Mouse (Mus musculus): ENCODE measurements around the gene Gpr33. TPM values are rescaled to one million over a fixed set of nuclear protein-coding genes. Genes with fewer than 3 reads are reported as not detected.

Gpr33 gene
- total and polyA plus RNA-seq, 2 experiments: not detected

DNA sequence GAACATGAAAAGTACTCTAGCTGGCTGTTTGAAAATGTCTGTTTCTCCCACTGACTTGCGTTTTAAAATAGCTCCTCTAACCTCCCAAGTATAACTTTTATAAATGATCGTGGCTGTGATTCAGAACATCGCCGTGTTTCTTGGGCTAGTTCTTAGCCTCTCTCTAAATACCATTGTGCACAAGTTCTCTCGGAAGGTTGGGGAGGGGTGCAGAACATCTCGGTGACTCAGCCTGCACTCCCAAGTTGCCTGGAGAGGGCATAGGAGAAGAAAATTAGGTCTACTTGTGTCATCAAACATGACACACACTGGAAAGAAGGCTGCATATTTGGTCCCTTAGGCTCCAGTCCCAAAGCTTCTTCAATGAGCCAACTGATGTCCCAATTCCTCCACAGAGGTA is 4.4 kb upstream of the Gpr33 start:
- Histone ChIP-seq H3K27ac (replicated peaks; ENCODE audit: insufficient read depth, low read depth, low read length) (no peak overlapping the region), H3K9ac (ENCODE audit: low read depth, low read length) (no peak overlapping the region), H3K27me3 (ENCODE audit: control insufficient read depth, insufficient read depth, low read length) (no peaks in the 10 kb centered on the region), H3K4me1 (ENCODE audit: control insufficient read depth, insufficient read depth, low read length) (no peaks in the 10 kb centered on the region), H3K79me2 (ENCODE audit: control insufficient read depth, insufficient read depth, low read length) (no peaks in the 10 kb centered on the region), H3K4me3 (ENCODE audit: insufficient read depth, low read depth, low read length) (no peak overlapping the region), H3K36me3 (ENCODE audit: control insufficient read depth, insufficient read depth, low read length) (no peaks in the 10 kb centered on the region)
- no peak for TF ChIP-seq POLR2A (IDR thresholded peaks at IDR 0.05; ENCODE audit: extremely low read depth, insufficient read depth, low read length)
- no peak for TF ChIP-seq CTCF (IDR thresholded peaks at IDR 0.05; ENCODE audit: low read depth, low read length)
- 86% methylated on average over 6 of the region's 6 CpGs for WGBS
- no peak for DNase-seq (ENCODE audit: extremely low read depth, low read depth, low spot score)

DNA sequence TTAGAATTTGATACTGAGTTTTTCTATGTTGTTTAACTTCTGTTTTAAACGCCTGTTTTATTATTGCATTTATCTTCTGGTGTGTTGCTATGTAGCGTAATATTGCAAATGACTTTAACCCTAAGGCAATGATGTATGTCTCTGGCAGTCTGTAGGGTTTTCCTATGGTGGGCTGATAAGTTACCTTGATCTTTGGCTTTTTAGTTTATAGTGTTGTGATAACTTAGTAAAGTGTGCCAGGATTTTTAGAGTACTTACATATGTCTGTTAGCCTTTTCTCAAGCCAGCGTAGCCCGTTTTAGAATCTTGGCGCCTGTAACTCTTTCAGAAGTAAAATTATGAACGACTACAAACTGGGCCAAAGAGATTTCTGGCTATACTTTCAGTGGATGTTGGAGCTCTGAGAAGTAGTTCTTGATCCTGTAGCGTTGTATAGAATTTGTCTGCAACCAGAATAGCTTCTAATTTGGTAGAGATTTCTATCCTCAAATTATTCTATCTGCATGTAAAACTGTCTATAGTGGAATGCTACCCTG is 13.3 kb downstream of the Gpr33 start:
- WGBS: 88% methylated on average over 7 of the region's 7 CpGs
- Histone ChIP-seq H3K4me3 (ENCODE audit: insufficient read depth, low read depth, low read length) (no peak overlapping the region), H3K36me3 (ENCODE audit: control insufficient read depth, insufficient read depth, low read length) (no peaks in the 10 kb centered on the region), H3K27ac (replicated peaks; ENCODE audit: insufficient read depth, low read depth, low read length) (no peak overlapping the region), H3K9ac (ENCODE audit: low read depth, low read length) (no peak overlapping the region), H3K79me2 (ENCODE audit: control insufficient read depth, insufficient read depth, low read length) (no peaks in the 10 kb centered on the region), H3K27me3 (ENCODE audit: control insufficient read depth, insufficient read depth, low read length) (no peaks in the 10 kb centered on the region), H3K4me1 (ENCODE audit: control insufficient read depth, insufficient read depth, low read length) (no peaks in the 10 kb centered on the region; the same call in 1 of the 2 replicates)
- TF ChIP-seq POLR2A (IDR thresholded peaks at IDR 0.05; ENCODE audit: extremely low read depth, insufficient read depth, low read length) (no peak), CTCF (IDR thresholded peaks at IDR 0.05; ENCODE audit: low read depth, low read length) (no peak)
- DNase-seq (ENCODE audit: extremely low read depth, low read depth, low spot score): no peak

DNA sequence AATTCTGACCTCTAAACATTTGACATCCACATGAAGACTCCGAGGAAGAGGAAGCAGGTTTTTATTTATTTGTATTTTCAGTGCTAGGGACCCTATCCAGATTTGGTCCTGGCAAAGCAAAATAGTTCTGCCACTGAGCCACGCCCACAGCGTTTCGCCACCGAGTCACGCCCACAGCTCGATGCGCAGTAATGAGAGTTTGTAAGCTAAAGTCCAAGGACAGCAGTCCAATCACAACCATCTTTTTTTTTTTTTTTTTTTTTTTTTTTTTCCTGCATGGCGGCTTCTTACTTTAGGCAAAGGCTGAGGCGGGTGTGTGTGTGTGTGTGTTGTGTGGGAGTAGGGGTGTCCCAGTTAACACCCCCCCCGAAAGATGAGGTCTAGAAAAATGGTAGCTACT is 13.8 kb downstream of the Gpr33 start:
- H3K9ac ChIP-seq (ENCODE audit: low read depth, low read length): no peak overlapping the region
- H3K36me3 ChIP-seq (ENCODE audit: control insufficient read depth, insufficient read depth, low read length): no peaks in the 10 kb centered on the region
- DNase-seq (ENCODE audit: extremely low read depth, low read depth, low spot score): peak; percentile 81
- no peak for TF ChIP-seq POLR2A (IDR thresholded peaks at IDR 0.05; ENCODE audit: extremely low read depth, insufficient read depth, low read length)
- 62% methylated on average over 11 of the region's 11 CpGs for WGBS
- no peak overlapping the region for H3K27ac ChIP-seq (replicated peaks; ENCODE audit: insufficient read depth, low read depth, low read length)
- no peaks in the 10 kb centered on the region for H3K27me3 ChIP-seq (ENCODE audit: control insufficient read depth, insufficient read depth, low read length)
- H3K4me1 ChIP-seq (ENCODE audit: control insufficient read depth, insufficient read depth, low read length): no peaks in the 10 kb centered on the region; the same call in 1 of the 2 replicates
- no peak overlapping the region for H3K4me3 ChIP-seq (ENCODE audit: insufficient read depth, low read depth, low read length)
- no peaks in the 10 kb centered on the region for H3K79me2 ChIP-seq (ENCODE audit: control insufficient read depth, insufficient read depth, low read length)

DNA sequence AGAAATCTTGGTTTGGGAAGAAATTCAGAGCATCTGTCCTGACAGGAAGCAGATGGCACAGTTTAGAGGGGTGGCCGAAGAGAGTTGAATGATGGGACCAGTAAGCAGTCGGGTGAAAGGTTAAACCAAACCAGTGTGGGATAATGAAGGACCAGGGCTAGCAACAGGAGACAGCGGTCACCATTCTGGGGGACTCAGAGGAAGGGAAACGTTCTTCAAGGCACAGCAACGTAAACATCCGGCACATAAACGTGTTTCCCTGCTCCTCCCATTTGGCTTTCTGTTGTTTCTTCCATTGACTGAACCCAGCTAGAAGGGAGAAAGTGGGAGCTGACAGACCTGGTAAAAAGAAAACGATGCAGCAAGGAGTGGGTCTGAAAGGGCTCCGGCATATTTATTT is 14.6 kb downstream of the Gpr33 start:
- Histone ChIP-seq H3K36me3 (ENCODE audit: control insufficient read depth, insufficient read depth, low read length) (no peaks in the 10 kb centered on the region), H3K27me3 (ENCODE audit: control insufficient read depth, insufficient read depth, low read length) (no peaks in the 10 kb centered on the region), H3K79me2 (ENCODE audit: control insufficient read depth, insufficient read depth, low read length) (no peaks in the 10 kb centered on the region), H3K27ac (replicated peaks; ENCODE audit: insufficient read depth, low read depth, low read length) (no peak overlapping the region), H3K4me3 (ENCODE audit: insufficient read depth, low read depth, low read length) (no peak overlapping the region), H3K9ac (ENCODE audit: low read depth, low read length) (no peak overlapping the region), H3K4me1 (ENCODE audit: control insufficient read depth, insufficient read depth, low read length) (no peaks in the 10 kb centered on the region; the same call in 1 of the 2 replicates)
- no peak for TF ChIP-seq CTCF (IDR thresholded peaks at IDR 0.05; ENCODE audit: low read depth, low read length)
- TF ChIP-seq POLR2A (IDR thresholded peaks at IDR 0.05; ENCODE audit: extremely low read depth, insufficient read depth, low read length): no peak
- no peak for DNase-seq (ENCODE audit: extremely low read depth, low read depth, low spot score)
- WGBS: 67% methylated on average over 9 of the region's 9 CpGs

DNA sequence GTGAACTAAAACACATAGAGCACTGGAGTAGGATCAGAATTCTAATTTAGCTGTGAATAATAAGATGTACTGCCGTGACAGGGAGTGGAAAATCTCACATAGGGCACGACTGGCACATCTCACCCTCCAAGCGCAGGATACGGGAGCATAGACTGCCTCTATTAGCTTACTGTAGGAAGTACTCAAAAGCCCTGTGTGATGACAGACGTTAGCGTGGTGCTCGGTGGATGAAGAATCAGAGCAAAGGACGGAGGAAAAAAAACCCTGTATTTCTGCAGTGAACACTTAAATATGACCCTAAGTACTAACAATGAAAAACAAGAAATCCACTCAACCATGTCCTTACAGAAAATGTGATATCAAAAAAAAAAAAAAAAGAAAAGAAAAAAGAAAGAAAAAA is 15.7 kb downstream of the Gpr33 start:
- no peak for DNase-seq (ENCODE audit: extremely low read depth, low read depth, low spot score)
- Histone ChIP-seq H3K27me3 (ENCODE audit: control insufficient read depth, insufficient read depth, low read length) (no peaks in the 10 kb centered on the region), H3K27ac (replicated peaks; ENCODE audit: insufficient read depth, low read depth, low read length) (no peak overlapping the region), H3K79me2 (ENCODE audit: control insufficient read depth, insufficient read depth, low read length) (no peaks in the 10 kb centered on the region), H3K4me1 (ENCODE audit: control insufficient read depth, insufficient read depth, low read length) (no peaks in the 10 kb centered on the region; the same call in 1 of the 2 replicates), H3K4me3 (ENCODE audit: insufficient read depth, low read depth, low read length) (no peak overlapping the region), H3K9ac (ENCODE audit: low read depth, low read length) (no peak overlapping the region), H3K36me3 (ENCODE audit: control insufficient read depth, insufficient read depth, low read length) (no peaks in the 10 kb centered on the region)
- 87% methylated on average over 8 of the region's 8 CpGs for WGBS
- no peak for TF ChIP-seq CTCF (IDR thresholded peaks at IDR 0.05; ENCODE audit: low read depth, low read length)
- no peak for TF ChIP-seq POLR2A (IDR thresholded peaks at IDR 0.05; ENCODE audit: extremely low read depth, insufficient read depth, low read length)

DNA sequence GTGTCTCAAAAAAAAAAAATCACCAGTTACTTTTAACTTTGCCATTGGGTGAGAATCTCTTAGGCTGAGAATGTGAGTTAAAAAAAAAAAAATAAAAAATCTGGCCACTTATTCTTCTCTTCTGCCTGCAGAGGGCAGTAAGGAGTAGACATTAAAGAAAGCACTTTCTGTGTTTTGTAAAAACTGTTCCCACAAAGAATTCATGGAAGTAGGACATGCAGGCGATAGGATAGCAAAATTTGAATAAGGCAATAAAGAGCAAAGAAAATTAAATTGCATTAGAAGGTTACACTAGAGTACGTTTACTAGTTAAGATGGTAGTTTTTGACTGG is 17.3 kb downstream of the Gpr33 start:
- H3K27ac ChIP-seq (replicated peaks; ENCODE audit: insufficient read depth, low read depth, low read length): no peak overlapping the region
- H3K4me1 ChIP-seq (ENCODE audit: control insufficient read depth, insufficient read depth, low read length): no peaks in the 10 kb centered on the region; the same call in 1 of the 2 replicates
- no peak overlapping the region for H3K4me3 ChIP-seq (ENCODE audit: insufficient read depth, low read depth, low read length)
- 70% methylated on average over 2 of the region's 2 CpGs for WGBS
- no peak for TF ChIP-seq POLR2A (IDR thresholded peaks at IDR 0.05; ENCODE audit: extremely low read depth, insufficient read depth, low read length)
- no peak for TF ChIP-seq CTCF (IDR thresholded peaks at IDR 0.05; ENCODE audit: low read depth, low read length)
- no peaks in the 10 kb centered on the region for H3K27me3 ChIP-seq (ENCODE audit: control insufficient read depth, insufficient read depth, low read length)
- H3K9ac ChIP-seq (ENCODE audit: low read depth, low read length): no peak overlapping the region
- H3K36me3 ChIP-seq (ENCODE audit: control insufficient read depth, insufficient read depth, low read length): no peaks in the 10 kb centered on the region
- H3K79me2 ChIP-seq (ENCODE audit: control insufficient read depth, insufficient read depth, low read length): peaks cover 3% of the 10 kb centered on the region; the same call in 1 of the 2 replicates
- DNase-seq (ENCODE audit: extremely low read depth, low read depth, low spot score): peak; percentile 30

All from liver, adult 2 months (tissue).